Mouse (Mus musculus) MEL (cell line): Measurements from ENCODE around the gene Rad54l2. TPM values are rescaled to one million over a fixed set of nuclear protein-coding genes. Genes with fewer than 3 reads are reported as not detected.

Source experiments
- DNase-seq: peaks from one replicate; pipeline ENCODE4 v3.0.0; 2011; ENCODE audit warnings: low read depth, low spot score
- H3K27ac ChIP-seq: 2 replicates; pipeline ENCODE4 v1.5.1; 2012; ENCODE audit warnings: low read depth, mild to moderate bottlenecking, control low read depth, low read length, moderate library complexity; ENCODE audit not compliant: control insufficient read depth
- H3K27me3 ChIP-seq, 2 experiments: fragments of 150-350 bp in 1 of 2; sonication (generic) in 1 of 2; 2 replicates each; pipeline ENCODE4 v1.6.1; 2012; ENCODE audit warnings: low read length in 2 of 2, mild to moderate bottlenecking in 2 of 2, improper control_type of control experiment in 1 of 2, moderate library complexity in 1 of 2; ENCODE audit not compliant: insufficient read depth in 2 of 2, control insufficient read depth in 1 of 2
- H3K36me3 ChIP-seq, 2 experiments: 2 replicates each; pipeline ENCODE4 v1.6.1; 2012 to 2014; ENCODE audit warnings: low read length in 2 of 2, improper control_type of control experiment in 1 of 2, inconsistent platforms in 1 of 2, mild to moderate bottlenecking in 1 of 2; ENCODE audit not compliant: insufficient read depth in 2 of 2, control insufficient read depth in 1 of 2
- H3K4me1 ChIP-seq, 2 experiments: fragments of 150-350 bp in 1 of 2; sonication (generic) in 1 of 2; 2 replicates each; pipeline ENCODE4 v1.6.1; 2012; ENCODE audit warnings: low read length in 2 of 2, improper control_type of control experiment in 1 of 2, mild to moderate bottlenecking in 1 of 2; ENCODE audit not compliant: insufficient read depth in 2 of 2, control insufficient read depth in 1 of 2
- H3K4me3 ChIP-seq, 2 experiments: fragments of 150-350 bp in 1 of 2; sonication (generic) in 1 of 2; 2 replicates each; pipeline ENCODE4 v1.5.1; 2012; ENCODE audit warnings: low read depth in 2 of 2, low read length in 2 of 2, mild to moderate bottlenecking in 2 of 2, moderate library complexity in 2 of 2, control low read depth in 1 of 2, improper control_type of control experiment in 1 of 2; ENCODE audit not compliant: control insufficient read depth in 1 of 2, insufficient read depth in 1 of 2
- H3K79me2 ChIP-seq: 2 replicates; pipeline ENCODE4 v1.6.1; 2012; ENCODE audit warnings: mild to moderate bottlenecking, low read length, moderate library complexity; ENCODE audit not compliant: control insufficient read depth, poor library complexity, insufficient read depth
- H3K9ac ChIP-seq: 2 replicates; pipeline ENCODE4 v1.6.1; 2012; ENCODE audit warnings: low read depth, mild to moderate bottlenecking, control low read depth, low read length, moderate library complexity; ENCODE audit not compliant: control insufficient read depth, poor library complexity, severe bottlenecking
- H3K9me3 ChIP-seq: fragments of 150-350 bp; sonication (generic); replicated peaks from 2 replicates; pipeline ENCODE4 v1.6.1; 2012; ENCODE audit warnings: mild to moderate bottlenecking, low read length, improper control_type of control experiment, moderate library complexity; ENCODE audit not compliant: insufficient read depth
- CHD1 ChIP-seq: IDR thresholded peaks from 2 replicates; pipeline ENCODE4 v1.6.1; 2012; ENCODE audit warnings: low read depth, mild to moderate bottlenecking, inconsistent platforms, low read length, improper control_type of control experiment
- CHD2 ChIP-seq: IDR thresholded peaks from 2 replicates; pipeline ENCODE4 v1.6.1; 2011; ENCODE audit warnings: low read length, improper control_type of control experiment
- CTCF ChIP-seq, 3 experiments: IDR thresholded peaks in 2 of 3; conservative IDR thresholded peaks in 1 of 3; 2 replicates each; pipeline ENCODE4 v1.5.1; 2011 to 2012; ENCODE audit warnings: low read length in 3 of 3, low read depth in 2 of 3, mild to moderate bottlenecking in 2 of 3, improper control_type of control experiment in 1 of 3, inconsistent platforms in 1 of 3, mixed read lengths in 1 of 3, moderate library complexity in 1 of 3; ENCODE audit not compliant: control insufficient read depth in 1 of 3, insufficient read depth in 1 of 3, poor library complexity in 1 of 3, severe bottlenecking in 1 of 3
- E2F4 ChIP-seq: IDR thresholded peaks from 2 replicates; pipeline ENCODE4 v1.6.1; 2011; ENCODE audit warnings: low read depth, low read length, improper control_type of control experiment, borderline replicate concordance
- ELF1 ChIP-seq: IDR thresholded peaks from 2 replicates; pipeline ENCODE4 v1.6.1; 2014; ENCODE audit warnings: low read depth, mild to moderate bottlenecking, inconsistent platforms, low read length, improper control_type of control experiment, moderate library complexity
- ETS1 ChIP-seq: IDR thresholded peaks from 2 replicates; pipeline ENCODE4 v1.6.1; 2012; ENCODE audit warnings: low read depth, mild to moderate bottlenecking, inconsistent platforms, low read length, improper control_type of control experiment, moderate library complexity
- GABPA ChIP-seq: IDR thresholded peaks from 2 replicates; pipeline ENCODE4 v1.6.1; 2012; ENCODE audit warnings: low read depth, mild to moderate bottlenecking, inconsistent platforms, low read length, improper control_type of control experiment, moderate library complexity
- GATA1 ChIP-seq: IDR thresholded peaks from 2 replicates; pipeline ENCODE4 v1.6.1; 2011; ENCODE audit warnings: low read depth, low read length, improper control_type of control experiment
- HCFC1 ChIP-seq: IDR thresholded peaks from 2 replicates; pipeline ENCODE4 v1.6.1; 2012; ENCODE audit warnings: low read depth, mild to moderate bottlenecking, inconsistent platforms, low read length, improper control_type of control experiment, moderate library complexity
- JUND ChIP-seq: IDR thresholded peaks from 2 replicates; pipeline ENCODE4 v1.6.1; 2011; ENCODE audit warnings: low read depth, mild to moderate bottlenecking, improper control_type of control experiment, low read length
- KAT2A ChIP-seq: conservative IDR thresholded peaks from 2 replicates; pipeline ENCODE4 v1.6.1; 2012; ENCODE audit warnings: low read depth, low read length, improper control_type of control experiment, inconsistent platforms
- MAX ChIP-seq: IDR thresholded peaks from 2 replicates; pipeline ENCODE4 v1.6.1; 2011; ENCODE audit warnings: low read length, improper control_type of control experiment
- MEF2A ChIP-seq: IDR thresholded peaks from 2 replicates; pipeline ENCODE4 v1.6.1; 2014; ENCODE audit warnings: low read depth, mild to moderate bottlenecking, inconsistent platforms, low read length, improper control_type of control experiment; ENCODE audit not compliant: poor library complexity, insufficient replicate concordance, severe bottlenecking; ENCODE audit errors: extremely low read depth
- MYC ChIP-seq: IDR thresholded peaks from 2 replicates; pipeline ENCODE4 v1.6.1; 2011; ENCODE audit warnings: low read depth, mild to moderate bottlenecking, low read length, improper control_type of control experiment, moderate library complexity
- NRF1 ChIP-seq: IDR thresholded peaks from 2 replicates; pipeline ENCODE4 v1.6.1; 2014; ENCODE audit warnings: low read depth, mild to moderate bottlenecking, inconsistent platforms, low read length, improper control_type of control experiment, moderate library complexity; ENCODE audit not compliant: poor library complexity, insufficient read depth, severe bottlenecking
- POLR2A ChIP-seq, 2 experiments: IDR thresholded peaks; 2 replicates each; pipeline ENCODE4 v1.6.1; 2011 to 2012; ENCODE audit warnings: low read length in 2 of 2, mild to moderate bottlenecking in 2 of 2, control low read depth in 1 of 2, improper control_type of control experiment in 1 of 2, low read depth in 1 of 2, moderate library complexity in 1 of 2; ENCODE audit not compliant: control insufficient read depth in 1 of 2, insufficient read depth in 1 of 2, poor library complexity in 1 of 2
- POLR2AphosphoS5 ChIP-seq: IDR thresholded peaks from 2 replicates; pipeline ENCODE4 v1.6.1; 2012; ENCODE audit warnings: low read depth, borderline replicate concordance, mild to moderate bottlenecking, inconsistent platforms, low read length, moderate library complexity, mixed read lengths
- RAD21 ChIP-seq: IDR thresholded peaks from 2 replicates; pipeline ENCODE4 v1.6.1; 2011; ENCODE audit warnings: mild to moderate bottlenecking, low read depth, low read length, improper control_type of control experiment
- SIN3A ChIP-seq: IDR thresholded peaks from 2 replicates; pipeline ENCODE4 v1.6.1; 2012; ENCODE audit warnings: low read length, improper control_type of control experiment, inconsistent platforms
- TAL1 ChIP-seq: IDR thresholded peaks from 2 replicates; pipeline ENCODE4 v1.6.1; 2012; ENCODE audit warnings: mild to moderate bottlenecking, inconsistent platforms, low read length, moderate library complexity, mixed read lengths
- TBP ChIP-seq: IDR thresholded peaks from 2 replicates; pipeline ENCODE4 v1.8.0; 2011; ENCODE audit warnings: low read depth, low read length, improper control_type of control experiment
- UBTF ChIP-seq: IDR thresholded peaks from 2 replicates; pipeline ENCODE4 v1.6.1; 2012; ENCODE audit warnings: low read depth, mild to moderate bottlenecking, inconsistent platforms, low read length, improper control_type of control experiment, moderate library complexity, borderline replicate concordance; ENCODE audit not compliant: insufficient read depth
- USF1 ChIP-seq: IDR thresholded peaks from 2 replicates; pipeline ENCODE4 v1.6.1; 2014; ENCODE audit warnings: low read depth, mild to moderate bottlenecking, inconsistent platforms, low read length, improper control_type of control experiment, moderate library complexity
- USF2 ChIP-seq, 2 experiments: IDR thresholded peaks; 2 replicates each; pipeline ENCODE4 v1.6.1; 2011 to 2012; ENCODE audit warnings: improper control_type of control experiment in 2 of 2, low read length in 2 of 2, borderline replicate concordance in 1 of 2, inconsistent platforms in 1 of 2, low read depth in 1 of 2, mild to moderate bottlenecking in 1 of 2; ENCODE audit not compliant: insufficient read depth in 1 of 2
- ZC3H11A ChIP-seq: IDR thresholded peaks from 2 replicates; pipeline ENCODE4 v1.6.1; 2012; ENCODE audit warnings: low read depth, mild to moderate bottlenecking, inconsistent platforms, low read length, improper control_type of control experiment
- ZKSCAN1 ChIP-seq: IDR thresholded peaks from 2 replicates; pipeline ENCODE4 v1.6.1; 2012; ENCODE audit warnings: low read depth, mild to moderate bottlenecking, inconsistent platforms, low read length, improper control_type of control experiment, moderate library complexity
- polyA plus RNA-seq, 2 experiments: library from polyadenylated mRNA; stranded (reverse) in 1 of 2; unstranded in 1 of 2; fragments of >175 nt in 1 of 2; fragments of >200 nt in 1 of 2; gene quantifications; 2 replicates each; pipeline versions ENCODE4 v1.2.1 to v1.2.4; 2012; ENCODE audit warnings: low replicate concordance in 2 of 2, low read depth in 1 of 2; ENCODE audit not compliant: insufficient read length in 2 of 2, insufficient read depth in 1 of 2, missing spikeins in 1 of 2
- total RNA-seq: library from RNA; depleted of rRNA; stranded (reverse); fragments of 300-350 nt; gene quantifications from 2 replicates; pipeline ENCODE4 v1.2.3, GENCODE M21; 2012

Rad54l2 gene
- total and polyA plus RNA-seq, 3 experiments: 11.9 to 27.2 (median 15.5) TPM

DNA sequence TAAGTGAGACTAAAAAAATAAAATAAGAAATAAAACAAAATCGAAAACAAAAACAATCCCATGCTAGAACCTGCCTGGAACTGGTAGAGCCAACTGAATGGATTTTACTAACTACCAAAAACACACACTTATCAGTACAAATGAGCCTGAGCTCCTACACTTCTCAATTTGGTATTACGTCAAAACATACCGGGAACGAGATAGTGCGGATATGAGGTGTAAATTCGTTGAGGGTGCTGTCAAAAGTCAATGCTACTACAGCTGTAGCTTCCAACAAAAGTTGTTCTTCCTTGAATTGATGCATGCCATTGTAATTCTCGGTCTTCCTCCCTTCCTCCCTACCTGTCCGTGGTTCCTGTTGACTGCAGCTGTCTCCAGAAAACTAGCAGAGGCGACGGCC lies 369 bp upstream of the Rad54l2 start (continued):
- no peak for TF ChIP-seq E2F4
- no peak for TF ChIP-seq MAX
- no peak for TF ChIP-seq RAD21
- TF ChIP-seq ETS1: 0 out of 2 replicates have a peak, but pooled peaks have one; percentile 24
- no peak for TF ChIP-seq GABPA
- no peak for TF ChIP-seq CTCF (IDR thresholded peaks at IDR 0.05 in 2 of 3, conservative IDR thresholded peaks at IDR 0.05 in 1 of 3; ENCODE audit: control insufficient read depth in 1 of 3, insufficient read depth in 1 of 3, low read depth in 2 of 3, low read length in 3 of 3, poor library complexity in 1 of 3, severe bottlenecking in 1 of 3)
- TF ChIP-seq UBTF: no peak
- no peak for TF ChIP-seq TBP
- no peak for TF ChIP-seq CHD2
- TF ChIP-seq JUND: no peak
- TF ChIP-seq ZC3H11A: no peak
- no peak for TF ChIP-seq MYC
- TF ChIP-seq, all 39 proteins: peak for 7

DNA sequence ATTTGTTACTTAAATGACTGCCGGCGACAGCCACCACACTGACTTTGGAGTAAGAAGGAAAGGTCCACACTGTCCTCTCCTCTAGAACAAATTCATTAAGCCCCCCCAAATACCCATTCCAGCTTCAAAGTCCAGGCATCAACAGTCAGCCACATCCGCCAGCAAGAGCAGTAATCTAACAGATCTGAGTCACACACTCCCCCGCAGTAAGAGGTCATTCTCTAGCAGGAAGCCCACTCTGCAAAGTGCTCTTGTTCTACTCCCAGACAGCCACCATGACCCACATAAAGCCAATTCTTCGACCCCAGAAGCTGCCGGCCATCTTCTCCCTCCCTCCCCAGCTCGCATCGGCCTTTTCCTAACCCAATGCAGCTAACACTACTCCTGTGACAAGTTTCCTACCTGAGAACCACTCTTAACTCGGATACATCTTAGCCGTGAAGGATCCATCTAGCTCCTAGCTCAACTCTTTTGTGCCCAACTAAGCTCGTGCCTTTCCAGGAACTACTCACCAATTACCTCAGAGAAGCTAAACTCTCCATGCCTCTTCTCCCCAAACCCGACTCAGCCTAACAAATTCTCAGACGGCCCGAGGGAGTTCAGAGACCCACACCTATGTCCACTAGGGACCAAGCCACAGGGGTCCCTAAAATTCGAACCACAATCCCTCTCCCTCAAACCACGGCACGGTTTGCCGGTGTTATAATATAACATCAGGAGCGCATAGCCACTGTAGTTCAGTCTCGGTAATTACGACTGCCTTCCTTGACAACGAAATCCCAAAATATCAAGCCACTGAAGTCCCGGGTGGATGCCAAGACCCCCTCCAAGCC lies 799 bp downstream of the Rad54l2 start:
- H3K79me2 ChIP-seq: peaks cover 39% of the 10 kb centered on the region
- peak overlapping the region; percentile 98 for H3K9ac ChIP-seq
- peaks cover 0 to 4% of the 10 kb centered on the region in 2 experiments; a peak in 1 of 4 replicates for H3K4me1 ChIP-seq
- 0 out of 2 replicates have a peak, but pooled peaks have one; percentile 7 for TF ChIP-seq GATA1
- TF ChIP-seq MEF2A: no peak
- 0 out of 2 replicates have a peak, but pooled peaks have one; percentile 31 for TF ChIP-seq CHD1
- 0 out of 2 replicates have a peak, but pooled peaks have one; percentile 13 for TF ChIP-seq TBP
- H3K9me3 ChIP-seq: no peaks in the 10 kb centered on the region
- peak overlapping the region; percentile 61 to 88 for H3K4me3 ChIP-seq
- peak; percentile 58 for DNase-seq
- H3K27ac ChIP-seq: peak overlapping the region; percentile 54
- H3K27me3 ChIP-seq: no peaks in the 10 kb centered on the region; a peak in 2 of 4 replicates
- H3K36me3 ChIP-seq: peaks cover 0 to 9% of the 10 kb centered on the region in 2 experiments; a peak in 2 of 4 replicates

DNA sequence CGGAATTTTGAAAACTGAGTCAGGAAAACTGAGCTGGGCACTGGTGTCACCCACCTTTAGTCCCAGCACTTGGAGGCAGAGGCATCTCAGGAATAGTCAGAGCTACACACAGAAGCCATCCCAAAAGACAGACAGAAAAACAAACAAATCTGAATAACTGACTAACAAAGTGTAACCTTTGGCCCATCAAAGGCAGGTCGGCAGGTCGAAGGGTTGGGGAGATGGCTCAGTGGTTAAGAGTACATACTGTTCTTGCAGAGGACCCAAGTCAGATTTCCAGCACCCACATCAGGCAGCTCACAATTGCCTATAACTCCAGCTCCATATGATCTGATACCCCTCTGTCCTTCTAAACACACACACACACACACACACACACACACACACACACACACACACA lies 3.8 kb downstream of the Rad54l2 start:
- H3K27ac ChIP-seq: no peak overlapping the region
- H3K9ac ChIP-seq: no peak overlapping the region
- H3K4me3 ChIP-seq: no peak overlapping the region
- peaks cover 51% of the 10 kb centered on the region for H3K79me2 ChIP-seq
- H3K9me3 ChIP-seq: no peaks in the 10 kb centered on the region
- no peak for DNase-seq
- peaks cover 0 to 4% of the 10 kb centered on the region in 2 experiments; a peak in 1 of 4 replicates for H3K4me1 ChIP-seq
- H3K27me3 ChIP-seq: no peaks in the 10 kb centered on the region
- H3K36me3 ChIP-seq: peaks cover 0 to 9% of the 10 kb centered on the region in 2 experiments; a peak in 2 of 4 replicates
- TF ChIP-seq HCFC1: no peak
- no peak for TF ChIP-seq GABPA
- TF ChIP-seq POLR2A (IDR thresholded peaks at IDR 0.05; ENCODE audit: control insufficient read depth in 1 of 2, insufficient read depth in 1 of 2, low read depth in 1 of 2, low read length in 2 of 2, poor library complexity in 1 of 2): no peak
- no peak for TF ChIP-seq POLR2AphosphoS5
- TF ChIP-seq ELF1: no peak
- no peak for TF ChIP-seq SIN3A
- no peak for TF ChIP-seq USF2 (IDR thresholded peaks at IDR 0.05; ENCODE audit: borderline replicate concordance in 1 of 2, insufficient read depth in 1 of 2, low read depth in 1 of 2, low read length in 2 of 2)
- TF ChIP-seq ZKSCAN1: no peak
- no peak for TF ChIP-seq NRF1
- no peak for TF ChIP-seq TBP
- no peak for TF ChIP-seq TAL1
- no peak for TF ChIP-seq KAT2A
- TF ChIP-seq E2F4: no peak
- TF ChIP-seq MEF2A: no peak
- no peak for TF ChIP-seq MAX
- TF ChIP-seq ETS1: no peak
- TF ChIP-seq USF1: no peak
